Mouse (Mus musculus) lung, postnatal 10 days (tissue): ENCODE data around the gene Cdkl4.

Experiments
- DNase-seq: peaks from one replicate; pipeline ENCODE4 v3.0.0; 2021

Cdkl4 gene

GRCm38 (mm10) chr17:80477679-80478078 is 99.9 kb downstream of the Cdkl4 start:
- DNase-seq, result no peak

GRCm38 (mm10) chr17:80476496-80476895 is 101.1 kb downstream of the Cdkl4 start:
- no peak for DNase-seq
